Mouse (Mus musculus): Measurements from ENCODE around the gene Tcf23. TPM values are rescaled to one million over a fixed set of nuclear protein-coding genes. Genes with fewer than 3 reads are reported as not detected.

Tcf23 gene
- polyA plus RNA-seq, 1 experiment from 2014 or later, result 3.3 TPM

GRCm38 (mm10) chr5:30974870-30975656 is 6.6 kb downstream of the Tcf23 start:
- Histone ChIP-seq H3K27ac (ENCODE audit: low read length) (no peak overlapping the region), H3K36me3 (ENCODE audit: control insufficient read depth, insufficient read depth, low read length) (no peaks in the 10 kb centered on the region), H3K4me3 (ENCODE audit: low read length) (no peak overlapping the region), H3K4me1 (ENCODE audit: control insufficient read depth, insufficient read depth, low read length) (peaks cover 7% of the 10 kb centered on the region; the same call in 1 of the 2 replicates), H3K9ac (ENCODE audit: low read depth, low read length) (no peak overlapping the region), H3K27me3 (replicated peaks; ENCODE audit: control insufficient read depth, insufficient read depth, low read length) (no peaks in the 10 kb centered on the region), H3K9me3 (ENCODE audit: control insufficient read depth, low read length) (no peaks in the 10 kb centered on the region), H3K4me2 (ENCODE audit: low read depth, low read length) (no peak overlapping the region)
- ATAC-seq, result peak; percentile 53
- 58% methylated on average over 9 of the region's 9 CpGs for WGBS

GRCm38 (mm10) chr5:30982357-30982756 is 13.9 kb downstream of the Tcf23 start:
- Histone ChIP-seq H3K27ac (ENCODE audit: low read length) (no peak overlapping the region), H3K9ac (ENCODE audit: low read depth, low read length) (no peak overlapping the region), H3K4me2 (ENCODE audit: low read depth, low read length) (no peak overlapping the region), H3K36me3 (ENCODE audit: control insufficient read depth, insufficient read depth, low read length) (no peaks in the 10 kb centered on the region), H3K27me3 (replicated peaks; ENCODE audit: control insufficient read depth, insufficient read depth, low read length) (no peaks in the 10 kb centered on the region), H3K4me1 (ENCODE audit: control insufficient read depth, insufficient read depth, low read length) (no peaks in the 10 kb centered on the region), H3K9me3 (ENCODE audit: control insufficient read depth, low read length) (no peaks in the 10 kb centered on the region), H3K4me3 (ENCODE audit: low read length) (no peak overlapping the region)
- whole genome bisulfite sequencing, result 18% methylated on average over 2 of the region's 2 CpGs
- ATAC-seq, result no peak

GRCm38 (mm10) chr5:30992980-30993676 is 24.7 kb downstream of the Tcf23 start:
- Histone ChIP-seq H3K36me3 (ENCODE audit: control insufficient read depth, insufficient read depth, low read length) (no peaks in the 10 kb centered on the region), H3K9ac (ENCODE audit: low read depth, low read length) (no peak overlapping the region), H3K4me2 (ENCODE audit: low read depth, low read length) (no peak overlapping the region), H3K9me3 (ENCODE audit: control insufficient read depth, low read length) (no peaks in the 10 kb centered on the region), H3K27me3 (replicated peaks; ENCODE audit: control insufficient read depth, insufficient read depth, low read length) (no peaks in the 10 kb centered on the region), H3K4me3 (ENCODE audit: low read length) (no peak overlapping the region), H3K4me1 (ENCODE audit: control insufficient read depth, insufficient read depth, low read length) (no peaks in the 10 kb centered on the region), H3K27ac (ENCODE audit: low read length) (no peak overlapping the region)
- ATAC-seq, result no peak
- 71% methylated on average over 5 of the region's 5 CpGs for WGBS

GRCm38 (mm10) chr5:30994074-30994473 is 25.6 kb downstream of the Tcf23 start:
- 71% methylated on average over 3 of the region's 3 CpGs for WGBS

GRCm38 (mm10) chr5:30994910-30995635 is 26.6 kb downstream of the Tcf23 start:
- no peak overlapping the region for H3K4me2 ChIP-seq (ENCODE audit: low read depth, low read length)
- 63% methylated on average over 11 of the region's 11 CpGs for WGBS
- H3K9ac ChIP-seq (ENCODE audit: low read depth, low read length), result no peak overlapping the region
- H3K4me1 ChIP-seq (ENCODE audit: control insufficient read depth, insufficient read depth, low read length), result no peaks in the 10 kb centered on the region
- H3K9me3 ChIP-seq (ENCODE audit: control insufficient read depth, low read length), result no peaks in the 10 kb centered on the region
- H3K4me3 ChIP-seq (ENCODE audit: low read length), result no peak overlapping the region
- no peaks in the 10 kb centered on the region for H3K36me3 ChIP-seq (ENCODE audit: control insufficient read depth, insufficient read depth, low read length)
- no peak overlapping the region for H3K27ac ChIP-seq (ENCODE audit: low read length)
- peak; percentile 70; the same call in 1 of the 2 replicates for ATAC-seq
- H3K27me3 ChIP-seq (replicated peaks; ENCODE audit: control insufficient read depth, insufficient read depth, low read length), result no peaks in the 10 kb centered on the region

More at GRCm38 (mm10) chr5:30994074-30994473, 25.6 kb downstream of the Tcf23 start:
- Histone ChIP-seq H3K27me3 (replicated peaks; ENCODE audit: control insufficient read depth, insufficient read depth, low read length) (no peaks in the 10 kb centered on the region), H3K4me2 (ENCODE audit: low read depth, low read length) (no peak overlapping the region), H3K4me1 (ENCODE audit: control insufficient read depth, insufficient read depth, low read length) (no peaks in the 10 kb centered on the region), H3K9ac (ENCODE audit: low read depth, low read length) (no peak overlapping the region), H3K9me3 (ENCODE audit: control insufficient read depth, low read length) (no peaks in the 10 kb centered on the region), H3K36me3 (ENCODE audit: control insufficient read depth, insufficient read depth, low read length) (no peaks in the 10 kb centered on the region), H3K27ac (ENCODE audit: low read length) (no peak overlapping the region), H3K4me3 (ENCODE audit: low read length) (no peak overlapping the region)
- ATAC-seq, result no peak

- H3K4me1 ChIP-seq (ENCODE audit: control insufficient read depth, insufficient read depth, low read length), result no peaks in the 10 kb centered on the region
- peak; percentile 56; the same call in 1 of the 2 replicates for ATAC-seq
- no peak overlapping the region for H3K4me3 ChIP-seq (ENCODE audit: low read length)
- H3K9me3 ChIP-seq (ENCODE audit: control insufficient read depth, low read length), result no peaks in the 10 kb centered on the region
- H3K9ac ChIP-seq (ENCODE audit: low read depth, low read length), result no peak overlapping the region
- no peak overlapping the region for H3K27ac ChIP-seq (ENCODE audit: low read length)
- H3K4me2 ChIP-seq (ENCODE audit: low read depth, low read length), result no peak overlapping the region
- no peaks in the 10 kb centered on the region for H3K27me3 ChIP-seq (replicated peaks; ENCODE audit: control insufficient read depth, insufficient read depth, low read length)
- H3K36me3 ChIP-seq (ENCODE audit: control insufficient read depth, insufficient read depth, low read length), result no peaks in the 10 kb centered on the region
- WGBS, result 25% methylated on average over 5 of the region's 5 CpGs
Measured at GRCm38 (mm10) chr5:30998306-30998705, 29.8 kb downstream of the Tcf23 start.

- H3K36me3 ChIP-seq (ENCODE audit: control insufficient read depth, insufficient read depth, low read length), result no peaks in the 10 kb centered on the region
- 83% methylated on average over 5 of the region's 5 CpGs for WGBS
- H3K4me2 ChIP-seq (ENCODE audit: low read depth, low read length), result no peak overlapping the region
- no peaks in the 10 kb centered on the region for H3K4me1 ChIP-seq (ENCODE audit: control insufficient read depth, insufficient read depth, low read length)
- no peak overlapping the region for H3K4me3 ChIP-seq (ENCODE audit: low read length)
- H3K9ac ChIP-seq (ENCODE audit: low read depth, low read length), result no peak overlapping the region
- H3K9me3 ChIP-seq (ENCODE audit: control insufficient read depth, low read length), result no peaks in the 10 kb centered on the region
- ATAC-seq, result no peak
- H3K27me3 ChIP-seq (replicated peaks; ENCODE audit: control insufficient read depth, insufficient read depth, low read length), result no peaks in the 10 kb centered on the region
- no peak overlapping the region for H3K27ac ChIP-seq (ENCODE audit: low read length)
Measured at GRCm38 (mm10) chr5:30999324-30999723, 30.9 kb downstream of the Tcf23 start.

GRCm38 (mm10) chr5:31000122-31000521 is 31.7 kb downstream of the Tcf23 start:
- no peak overlapping the region for H3K4me3 ChIP-seq (ENCODE audit: low read length)
- no peak overlapping the region for H3K9ac ChIP-seq (ENCODE audit: low read depth, low read length)
- no peaks in the 10 kb centered on the region for H3K4me1 ChIP-seq (ENCODE audit: control insufficient read depth, insufficient read depth, low read length)
- H3K4me2 ChIP-seq (ENCODE audit: low read depth, low read length), result no peak overlapping the region
- no peaks in the 10 kb centered on the region for H3K9me3 ChIP-seq (ENCODE audit: control insufficient read depth, low read length)
- no peaks in the 10 kb centered on the region for H3K27me3 ChIP-seq (replicated peaks; ENCODE audit: control insufficient read depth, insufficient read depth, low read length)
- no peaks in the 10 kb centered on the region for H3K36me3 ChIP-seq (ENCODE audit: control insufficient read depth, insufficient read depth, low read length)
- no peak overlapping the region for H3K27ac ChIP-seq (ENCODE audit: low read length)
- WGBS, result 58% methylated on average over 7 of the region's 7 CpGs
- ATAC-seq, result no peak

- WGBS, result 76% methylated on average over 2 of the region's 2 CpGs
- no peaks in the 10 kb centered on the region for H3K27me3 ChIP-seq (replicated peaks; ENCODE audit: control insufficient read depth, insufficient read depth, low read length)
- H3K9ac ChIP-seq (ENCODE audit: low read depth, low read length), result no peak overlapping the region
- no peak overlapping the region for H3K27ac ChIP-seq (ENCODE audit: low read length)
- no peak overlapping the region for H3K4me3 ChIP-seq (ENCODE audit: low read length)
- no peak overlapping the region for H3K4me2 ChIP-seq (ENCODE audit: low read depth, low read length)
- H3K36me3 ChIP-seq (ENCODE audit: control insufficient read depth, insufficient read depth, low read length), result no peaks in the 10 kb centered on the region
- no peak for ATAC-seq
- no peaks in the 10 kb centered on the region for H3K4me1 ChIP-seq (ENCODE audit: control insufficient read depth, insufficient read depth, low read length)
- H3K9me3 ChIP-seq (ENCODE audit: control insufficient read depth, low read length), result no peaks in the 10 kb centered on the region
Measured at GRCm38 (mm10) chr5:31000993-31001392, 32.5 kb downstream of the Tcf23 start.

All from intestine, embryonic 16.5 days (tissue).